Mouse (Mus musculus): ENCODE results near the gene D430041D05Rik.

DNA sequence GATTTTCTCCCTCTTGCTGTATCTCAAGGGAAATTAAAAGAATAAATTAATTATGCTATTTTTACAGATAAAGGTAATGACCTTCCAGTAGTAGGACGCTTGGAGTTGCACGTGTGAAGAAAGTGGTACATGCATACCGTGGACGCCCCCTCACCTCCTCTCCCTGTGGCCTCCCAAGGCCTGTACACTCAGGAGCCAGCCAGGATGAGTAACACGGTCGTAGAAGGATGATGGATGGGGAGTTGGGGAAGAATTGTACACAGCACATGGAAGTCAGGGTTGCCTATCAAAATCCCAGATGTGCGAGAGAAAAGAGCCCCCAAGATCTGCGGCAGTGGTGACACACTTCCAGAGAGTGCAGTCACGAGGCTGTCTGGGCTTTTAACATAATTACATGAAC is 14.9 kb downstream of the D430041D05Rik start:
- no peak for TF ChIP-seq CTCF (IDR thresholded peaks at IDR 0.05; ENCODE audit: low read depth, low read length)
- TF ChIP-seq POLR2A (IDR thresholded peaks at IDR 0.05; ENCODE audit: borderline replicate concordance, low read depth, low read length) = no peak
